Mouse (Mus musculus) spleen, postnatal 4 days (tissue): ENCODE results near the gene Ccnyl1.

Experiments
- DNase-seq, 2 experiments: peaks; one replicate each; pipeline ENCODE4 v3.0.0; 2022; ENCODE audit warnings: low spot score in 2 of 2

Gene Ccnyl1

GRCm38 (mm10) chr1:64738180-64738555 is 47.9 kb downstream of the Ccnyl1 start:
- peak in 1 of 2 experiments; percentile 23 for DNase-seq

- DNase-seq = peak; percentile 30 to 72
These were observed 48.4 kb downstream of the Ccnyl1 start for GRCm38 (mm10) chr1:64738661-64739082.

- DNase-seq = no peak
These were observed 52.6 kb downstream of the Ccnyl1 start for GRCm38 (mm10) chr1:64742741-64743408.

GRCm38 (mm10) chr1:64744616-64745015 is 54.4 kb downstream of the Ccnyl1 start:
- no peak for DNase-seq

GRCm38 (mm10) chr1:64753109-64753508 is 62.9 kb downstream of the Ccnyl1 start:
- no peak for DNase-seq

- DNase-seq = no peak
These were observed 63.4 kb downstream of the Ccnyl1 start for GRCm38 (mm10) chr1:64753668-64754067.

GRCm38 (mm10) chr1:64754658-64755057 is 64.4 kb downstream of the Ccnyl1 start:
- no peak for DNase-seq

- no peak for DNase-seq
These were observed 65.8 kb downstream of the Ccnyl1 start for GRCm38 (mm10) chr1:64755971-64756639.

- DNase-seq = no peak
These were observed 66.4 kb downstream of the Ccnyl1 start for GRCm38 (mm10) chr1:64756640-64757030.

GRCm38 (mm10) chr1:64757254-64757653 is 67.0 kb downstream of the Ccnyl1 start:
- no peak for DNase-seq

GRCm38 (mm10) chr1:64757766-64758165 is 67.5 kb downstream of the Ccnyl1 start:
- no peak for DNase-seq

- no peak for DNase-seq
These were observed 71.4 kb downstream of the Ccnyl1 start for GRCm38 (mm10) chr1:64761646-64762045.

GRCm38 (mm10) chr1:64770169-64770568 is 79.9 kb downstream of the Ccnyl1 start:
- DNase-seq = no peak

- DNase-seq = no peak
These were observed 83.0 kb downstream of the Ccnyl1 start for GRCm38 (mm10) chr1:64773305-64773704.
